In the genomic region with DNA sequence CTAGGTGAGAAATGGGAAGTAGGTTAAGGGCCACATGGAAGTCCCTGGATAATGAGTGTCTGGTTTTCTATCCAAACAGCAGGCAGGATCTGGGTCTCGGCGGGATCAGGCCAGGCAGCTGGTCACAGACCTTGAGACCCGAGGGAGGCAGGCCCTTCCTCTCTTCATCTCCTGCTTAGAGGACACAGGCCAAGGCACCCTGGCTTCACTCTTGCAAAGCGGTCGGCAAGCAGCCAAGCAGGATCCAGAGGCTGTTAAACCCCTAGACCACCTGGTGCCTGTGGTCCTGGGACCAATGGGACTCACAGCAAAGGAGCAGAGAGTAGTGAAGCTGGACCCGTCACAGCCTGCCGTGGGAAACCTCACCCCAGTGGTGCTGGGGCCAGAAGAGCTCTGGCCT, we compare ENCODE assay signal across 20 mouse cellular contexts. TPM values are rescaled to one million over a fixed set of nuclear protein-coding genes. Genes with fewer than 3 reads are reported as not detected.
DNase-seq lines count a peak whose midpoint lies in the region; ATAC-seq and TF ChIP-seq lines count a peak whose summit lies in the region.
"Had no signal": no experiment of that assay in that cellular context is flagged by ENCODE, and none has a peak within 500 bp of the region (broad histone marks: within the 10 kb centered on the region; RNA-seq: fewer than 3 reads in every experiment).

No protein-coding gene starts in this region.

- 88% methylated on average over 7 of the region's 7 CpGs for WGBS in heart, embryonic 16.5 days
- 90% methylated on average over 7 of the region's 7 CpGs for WGBS in heart, embryonic 10.5 days
- WGBS in liver, adult 2 months = 47% methylated on average over 7 of the region's 7 CpGs
- WGBS in liver, embryonic 11.5 days = 86% methylated on average over 7 of the region's 7 CpGs

- peaks cover 3% of the 10 kb centered on the region for H3K36me3 ChIP-seq in heart, embryonic 16.5 days (ENCODE audit: control insufficient read depth, insufficient read depth)
- H3K36me3 ChIP-seq in heart, embryonic 10.5 days = peaks cover 28% of the 10 kb centered on the region
- H3K36me3 ChIP-seq in liver, adult 2 months (ENCODE audit: control insufficient read depth, insufficient read depth, low read length) = peaks cover 10% of the 10 kb centered on the region; the same call in 1 of the 2 replicates
- peaks cover 6% of the 10 kb centered on the region; the same call in 1 of the 2 replicates for H3K36me3 ChIP-seq in liver, embryonic 11.5 days (ENCODE audit: control insufficient read depth, insufficient read depth, low read length)

- no peak for ATAC-seq in heart, embryonic 16.5 days (replicated peaks; ENCODE audit: extremely low read depth, insufficient read depth, low FRiP score)
- no peak for ATAC-seq in liver, embryonic 11.5 days (replicated peaks; ENCODE audit: low FRiP score)

- H3K27ac ChIP-seq in heart, embryonic 16.5 days (ENCODE audit: low read length) = no peak overlapping the region
- H3K27ac ChIP-seq in heart, embryonic 10.5 days = no peak overlapping the region
- peak overlapping the region; percentile 60 for H3K27ac ChIP-seq in liver, adult 2 months (replicated peaks; ENCODE audit: insufficient read depth, low read depth, low read length)
- H3K27ac ChIP-seq in liver, embryonic 11.5 days (ENCODE audit: low read depth, low read length) = no peak overlapping the region
- H3K27ac ChIP-seq: hindbrain, embryonic 15.5 days; left cerebral cortex, adult 2 months; limb, embryonic 10.5 days had no signal

- H3K4me1 ChIP-seq in heart, embryonic 16.5 days (ENCODE audit: control insufficient read depth, insufficient read depth, low read length) = peaks cover 14% of the 10 kb centered on the region
- H3K4me1 ChIP-seq in heart, embryonic 10.5 days = peaks cover 11% of the 10 kb centered on the region
- peaks cover 26% of the 10 kb centered on the region for H3K4me1 ChIP-seq in liver, adult 2 months (ENCODE audit: control insufficient read depth, insufficient read depth, low read length)
- peaks cover 15% of the 10 kb centered on the region for H3K4me1 ChIP-seq in liver, embryonic 11.5 days (replicated peaks; ENCODE audit: control insufficient read depth, insufficient read depth, low read length)

- no peak overlapping the region for H3K4me2 ChIP-seq in heart, embryonic 16.5 days (ENCODE audit: low read depth, low read length)
- no peak overlapping the region for H3K4me2 ChIP-seq in liver, embryonic 11.5 days
- H3K4me2 ChIP-seq: hindbrain, embryonic 15.5 days; kidney, embryonic 15.5 days had no signal

- no peak for TF ChIP-seq CTCF in liver, adult 2 months (IDR thresholded peaks at IDR 0.05; ENCODE audit: low read depth, low read length)

- H3K4me3 ChIP-seq in heart, embryonic 16.5 days (ENCODE audit: low read length) = no peak overlapping the region
- no peak overlapping the region for H3K4me3 ChIP-seq in heart, embryonic 10.5 days
- no peak overlapping the region for H3K4me3 ChIP-seq in liver, adult 2 months (ENCODE audit: insufficient read depth, low read depth, low read length)
- no peak overlapping the region for H3K4me3 ChIP-seq in liver, embryonic 11.5 days (ENCODE audit: low read depth, low read length)
- H3K4me3 ChIP-seq: hindbrain, embryonic 15.5 days; kidney, embryonic 15.5 days; left cerebral cortex, adult 2 months; limb, embryonic 10.5 days; megakaryocyte, embryonic 14.5 days had no signal

- peak; percentile 16 for DNase-seq in adrenal gland, postnatal 25 days
- no peak for DNase-seq in adrenal gland, postnatal 36 days
- no peak for DNase-seq in heart, embryonic 10.5 days (ENCODE audit: low spot score)
- DNase-seq in liver, adult 2 months (ENCODE audit: extremely low read depth, low read depth, low spot score) = no peak
- DNase-seq in liver, embryonic 11.5 days (ENCODE audit: low spot score) = no peak
- DNase-seq in testis, postnatal 10 days (ENCODE audit: low spot score) = peak; percentile 60
- DNase-seq in testis, postnatal 14 days (ENCODE audit: low spot score) = no peak
- DNase-seq: lung, postnatal 14 days had no signal

- H3K79me2 ChIP-seq in liver, adult 2 months (ENCODE audit: control insufficient read depth, insufficient read depth, low read length) = peaks cover 12% of the 10 kb centered on the region

- no peak for TF ChIP-seq POLR2A in liver, adult 2 months (IDR thresholded peaks at IDR 0.05; ENCODE audit: extremely low read depth, insufficient read depth, low read length)

- no peaks in the 10 kb centered on the region for H3K27me3 ChIP-seq in heart, embryonic 16.5 days (ENCODE audit: control insufficient read depth, insufficient read depth, low read length)
- H3K27me3 ChIP-seq in heart, embryonic 10.5 days (ENCODE audit: insufficient read depth, poor library complexity, severe bottlenecking) = no peaks in the 10 kb centered on the region
- H3K27me3 ChIP-seq in liver, adult 2 months (ENCODE audit: control insufficient read depth, insufficient read depth, low read length) = no peaks in the 10 kb centered on the region
- H3K27me3 ChIP-seq in liver, embryonic 11.5 days (replicated peaks; ENCODE audit: control insufficient read depth, insufficient read depth, low read length) = no peaks in the 10 kb centered on the region
- H3K27me3 ChIP-seq: hindbrain, embryonic 15.5 days; kidney, embryonic 15.5 days; megakaryocyte, embryonic 14.5 days had no signal

- peak overlapping the region; percentile 25; the same call in 1 of the 2 replicates for H3K9ac ChIP-seq in heart, embryonic 16.5 days (ENCODE audit: low read length)
- H3K9ac ChIP-seq in liver, adult 2 months (ENCODE audit: low read depth, low read length) = peak overlapping the region; percentile 40
- H3K9ac ChIP-seq in liver, embryonic 11.5 days (ENCODE audit: low read depth, low read length) = no peak overlapping the region
- H3K9ac ChIP-seq: hindbrain, embryonic 15.5 days; kidney, embryonic 15.5 days had no signal

- H3K9me3 ChIP-seq in heart, embryonic 16.5 days (replicated peaks; ENCODE audit: control insufficient read depth, low read length) = no peaks in the 10 kb centered on the region
- H3K9me3 ChIP-seq in heart, embryonic 10.5 days = no peaks in the 10 kb centered on the region
- no peaks in the 10 kb centered on the region for H3K9me3 ChIP-seq in liver, embryonic 11.5 days (ENCODE audit: control insufficient read depth, low read length)
- H3K9me3 ChIP-seq: hindbrain, embryonic 15.5 days; kidney, embryonic 15.5 days; limb, embryonic 10.5 days; megakaryocyte, embryonic 14.5 days had no signal

RNA-seq across cellular contexts. Expression of a gene that starts 2.9 kb away (rescaled TPM):
- 21.3 and 32.3 TPM in 2 replicates for total RNA-seq in adrenal gland, postnatal 25 days (2021)
- 10 to 100 TPM; 16.8 to 24.3 TPM for total RNA-seq in adrenal gland, postnatal 36 days (2021)
- 17.1 and 19.3 TPM in 2 replicates for polyA plus RNA-seq in heart, embryonic 16.5 days (2015; fragmentation: Nextera tagmentation; extraction: Ambion mirVana)
- 21.4 and 22.5 TPM in 2 replicates for polyA plus RNA-seq in heart, embryonic 10.5 days (2016; fragmentation: Nextera tagmentation; extraction: Ambion mirVana)
- 8.4 and 10.5 TPM in 2 replicates for total RNA-seq in liver, adult 2 months (2014; rRNA removed)
- polyA plus RNA-seq in liver, adult 2 months (2012; rRNA removed) = 10.9 and 13.3 TPM in 2 replicates
- 16.5 and 18.3 TPM in 2 replicates for polyA plus RNA-seq in liver, embryonic 11.5 days (2014; fragmentation: Nextera tagmentation; extraction: Ambion mirVana)

RNA-seq across cellular contexts. Expression of a gene that starts 5.6 kb away (rescaled TPM):
- total RNA-seq in adrenal gland, postnatal 25 days (2021) = 25.3 and 32.2 TPM in 2 replicates
- total RNA-seq in adrenal gland, postnatal 36 days (2021) = 10 to 100 TPM; 23.6 to 26.0 TPM
- 4.4 and 4.5 TPM in 2 replicates for polyA plus RNA-seq in heart, embryonic 16.5 days (2015; fragmentation: Nextera tagmentation; extraction: Ambion mirVana)
- 5.0 and 5.4 TPM in 2 replicates for polyA plus RNA-seq in heart, embryonic 10.5 days (2016; fragmentation: Nextera tagmentation; extraction: Ambion mirVana)
- total RNA-seq in liver, adult 2 months (2014; rRNA removed) = 3.8 and 5.4 TPM in 2 replicates
- polyA plus RNA-seq in liver, adult 2 months (2012; rRNA removed) = 5.5 and 5.6 TPM in 2 replicates
- 4.0 and 4.2 TPM in 2 replicates for polyA plus RNA-seq in liver, embryonic 11.5 days (2014; fragmentation: Nextera tagmentation; extraction: Ambion mirVana)

RNA-seq across cellular contexts. Expression of a gene that starts 29.6 kb away (rescaled TPM):
- 0.52 TPM in 1 of 2 replicates, not detected in the other for total RNA-seq in adrenal gland, postnatal 25 days (2021)
- total RNA-seq in adrenal gland, postnatal 36 days (2021) = not detected
- polyA plus RNA-seq in heart, embryonic 16.5 days (2015; fragmentation: Nextera tagmentation; extraction: Ambion mirVana) = 0.63 TPM in 1 of 2 replicates, not detected in the other
- not detected in 2 replicates for polyA plus RNA-seq in heart, embryonic 10.5 days (2016; fragmentation: Nextera tagmentation; extraction: Ambion mirVana)
- total RNA-seq in liver, adult 2 months (2014; rRNA removed) = 80.9 and 238 TPM in 2 replicates
- polyA plus RNA-seq in liver, adult 2 months (2012; rRNA removed) = 3.6 and 4.8 TPM in 2 replicates
- not detected in 2 replicates for polyA plus RNA-seq in liver, embryonic 11.5 days (2014; fragmentation: Nextera tagmentation; extraction: Ambion mirVana)
- total RNA-seq: gastrocnemius, adult 8-10 months; heart, postnatal 25 days; left cerebral cortex, adult 2 months; midbrain, postnatal 0 days had no signal
- polyA plus RNA-seq: forebrain, embryonic 11.5 days; limb, embryonic 10.5 days; midbrain, postnatal 0 days; neural tube, embryonic 14.5 days had no signal

RNA-seq across cellular contexts. Expression of a gene that starts 49.8 kb away (rescaled TPM):
- not detected in 2 replicates for total RNA-seq in adrenal gland, postnatal 25 days (2021)
- not detected for total RNA-seq in adrenal gland, postnatal 36 days (2021)
- polyA plus RNA-seq in heart, embryonic 16.5 days (2015; fragmentation: Nextera tagmentation; extraction: Ambion mirVana) = not detected in 2 replicates
- polyA plus RNA-seq in heart, embryonic 10.5 days (2016; fragmentation: Nextera tagmentation; extraction: Ambion mirVana) = not detected in 2 replicates
- total RNA-seq in liver, adult 2 months (2014; rRNA removed) = 0.34 and 0.83 TPM in 2 replicates
- polyA plus RNA-seq in liver, adult 2 months (2012; rRNA removed) = 0.24 TPM in 1 of 2 replicates, not detected in the other
- polyA plus RNA-seq in liver, embryonic 11.5 days (2014; fragmentation: Nextera tagmentation; extraction: Ambion mirVana) = not detected in 2 replicates
- total RNA-seq: gastrocnemius, adult 8-10 months; heart, postnatal 25 days; left cerebral cortex, adult 2 months; midbrain, postnatal 0 days had no signal
- polyA plus RNA-seq: forebrain, embryonic 11.5 days; hindbrain, embryonic 15.5 days; kidney, embryonic 15.5 days; limb, embryonic 10.5 days; liver, embryonic 16.5 days; midbrain, postnatal 0 days; neural tube, embryonic 14.5 days had no signal

RNA-seq across cellular contexts. Expression of a gene that starts 49.9 kb away (rescaled TPM):
- total RNA-seq in adrenal gland, postnatal 25 days (2021) = 45.1 and 50.4 TPM in 2 replicates
- total RNA-seq in adrenal gland, postnatal 36 days (2021) = 10 to 100 TPM; 35.7 to 41.3 TPM
- 0.71 and 1.2 TPM in 2 replicates for polyA plus RNA-seq in heart, embryonic 16.5 days (2015; fragmentation: Nextera tagmentation; extraction: Ambion mirVana)
- 1.2 and 3.5 TPM in 2 replicates for polyA plus RNA-seq in heart, embryonic 10.5 days (2016; fragmentation: Nextera tagmentation; extraction: Ambion mirVana)
- total RNA-seq in liver, adult 2 months (2014; rRNA removed) = 164 and 180 TPM in 2 replicates
- 453 and 487 TPM in 2 replicates for polyA plus RNA-seq in liver, adult 2 months (2012; rRNA removed)
- 16.0 and 18.0 TPM in 2 replicates for polyA plus RNA-seq in liver, embryonic 11.5 days (2014; fragmentation: Nextera tagmentation; extraction: Ambion mirVana)
- total RNA-seq: gastrocnemius, adult 8-10 months; midbrain, postnatal 0 days had no signal
- polyA plus RNA-seq: forebrain, embryonic 11.5 days; limb, embryonic 10.5 days; midbrain, postnatal 0 days; neural tube, embryonic 14.5 days had no signal

Comparison
In these comparisons a context has a peak if more than half of its experiments do, and no peak if none do; other contexts are left out.
1. DNase-seq: peak in adrenal gland, postnatal 25 days (single experiment) and testis, postnatal 10 days (single experiment); none in adrenal gland, postnatal 36 days (0 of 2), heart, embryonic 10.5 days (single experiment), liver, adult 2 months (single experiment), liver, embryonic 11.5 days (single experiment) and testis, postnatal 14 days (single experiment).